Mouse (Mus musculus): ENCODE data around the gene Prr5l.

GRCm38 (mm10) chr2:101665703-101666092 lies 217.1 kb downstream of the Prr5l start:
- TF ChIP-seq TAL1 (IDR thresholded peaks at IDR 0.05; ENCODE audit: low read length) = no peak
- no peak for TF ChIP-seq GATA1 (IDR thresholded peaks at IDR 0.05; ENCODE audit: low read length)
